ENCODE assay signal across 14 mouse cellular contexts in the genomic region with DNA sequence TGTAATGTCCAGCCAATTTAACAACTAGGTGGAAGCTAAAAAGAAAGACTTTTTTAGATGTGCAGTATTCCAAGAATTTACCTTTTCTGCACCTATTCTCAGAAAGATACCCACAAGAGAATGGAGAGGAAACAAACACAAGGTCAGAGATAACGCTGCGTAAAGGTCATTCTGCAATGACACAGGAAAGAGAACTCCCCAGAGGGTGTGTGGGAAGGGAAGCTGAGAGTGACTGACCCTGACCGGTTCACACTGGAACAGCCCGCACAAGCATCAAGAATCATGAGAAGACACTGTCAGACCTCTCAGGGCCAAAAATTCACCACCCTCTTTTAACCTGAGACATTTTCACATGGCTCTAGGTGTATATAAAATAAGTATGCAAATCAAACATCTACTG. TPM values are rescaled to one million over a fixed set of nuclear protein-coding genes. Genes with fewer than 3 reads are reported as not detected.
A peak's percentile ranks its signal among the peaks of the same experiment; 100 is the strongest.
DNase-seq lines count a peak whose midpoint lies in the region; ATAC-seq and TF ChIP-seq lines count a peak whose summit lies in the region.
"Had no signal": no experiment of that assay in that cellular context is flagged by ENCODE, and none has a peak within 500 bp of the region (broad histone marks: within the 10 kb centered on the region; RNA-seq: fewer than 3 reads in every experiment).

No protein-coding gene starts in this region.

- 35% methylated on average over 4 of the region's 4 CpGs for WGBS in kidney, embryonic 16.5 days
- 30% methylated on average over 4 of the region's 4 CpGs for WGBS in heart, embryonic 12.5 days
- 54% methylated on average over 4 of the region's 4 CpGs for WGBS in liver, embryonic 16.5 days (ENCODE audit: insufficient replicate concordance)
- 74% methylated on average over 4 of the region's 4 CpGs for WGBS in hindbrain, postnatal 0 days

- DNase-seq in kidney, adult 11 months: peak; percentile 56
- peak; percentile 40 for DNase-seq in adrenal gland, adult 8-10 months
- DNase-seq in lung, postnatal 10 days: no peak
- no peak for DNase-seq in hindbrain, postnatal 0 days (ENCODE audit: low spot score)
- no peak for DNase-seq in layer of hippocampus, postnatal 36 days
- DNase-seq: cerebellum, postnatal 36 days; lung, postnatal 4 days; thymus, postnatal 36 days had no signal

- no peak overlapping the region for H3K9ac ChIP-seq in kidney, embryonic 16.5 days (replicated peaks; ENCODE audit: low read length)
- H3K9ac ChIP-seq in heart, embryonic 12.5 days: no peak overlapping the region
- H3K9ac ChIP-seq in liver, embryonic 16.5 days (ENCODE audit: low read depth, low read length): no peak overlapping the region
- H3K9ac ChIP-seq in hindbrain, postnatal 0 days (replicated peaks; ENCODE audit: low read length): no peak overlapping the region
- H3K9ac ChIP-seq: limb, embryonic 13.5 days; midbrain, embryonic 15.5 days; neural tube, embryonic 12.5 days had no signal

- no peak for ATAC-seq in kidney, embryonic 16.5 days (ENCODE audit: low FRiP score, low TSS enrichment)
- ATAC-seq in heart, embryonic 12.5 days (ENCODE audit: insufficient number of reproducible peaks, low FRiP score): 0 out of 2 replicates have a peak, but pooled peaks have one; percentile 58
- ATAC-seq in liver, embryonic 16.5 days (ENCODE audit: low read depth): peak; percentile 65
- no peak for ATAC-seq in hindbrain, postnatal 0 days
- ATAC-seq: midbrain, embryonic 15.5 days had no signal

- H3K27ac ChIP-seq in kidney, embryonic 16.5 days (ENCODE audit: low read length): no peak overlapping the region
- no peak overlapping the region for H3K27ac ChIP-seq in heart, embryonic 12.5 days (ENCODE audit: poor library complexity, severe bottlenecking)
- H3K27ac ChIP-seq in liver, embryonic 16.5 days (ENCODE audit: low read length): no peak overlapping the region
- no peak overlapping the region for H3K27ac ChIP-seq in hindbrain, postnatal 0 days
- H3K27ac ChIP-seq: limb, embryonic 13.5 days; midbrain, embryonic 15.5 days; neural tube, embryonic 12.5 days had no signal

- H3K4me3 ChIP-seq in kidney, embryonic 16.5 days (ENCODE audit: low read length): no peak overlapping the region
- no peak overlapping the region for H3K4me3 ChIP-seq in heart, embryonic 12.5 days
- no peak overlapping the region for H3K4me3 ChIP-seq in liver, embryonic 16.5 days (ENCODE audit: low read depth, low read length)
- H3K4me3 ChIP-seq in hindbrain, postnatal 0 days (ENCODE audit: low read length): no peak overlapping the region
- H3K4me3 ChIP-seq: limb, embryonic 13.5 days; midbrain, embryonic 15.5 days; neural tube, embryonic 12.5 days had no signal

- no peaks in the 10 kb centered on the region for H3K9me3 ChIP-seq in kidney, embryonic 16.5 days (ENCODE audit: low read length)
- H3K9me3 ChIP-seq in heart, embryonic 12.5 days (replicated peaks): no peaks in the 10 kb centered on the region
- no peaks in the 10 kb centered on the region for H3K9me3 ChIP-seq in liver, embryonic 16.5 days (replicated peaks; ENCODE audit: control insufficient read depth, low read length)
- H3K9me3 ChIP-seq in hindbrain, postnatal 0 days (ENCODE audit: low read length): no peaks in the 10 kb centered on the region
- H3K9me3 ChIP-seq: limb, embryonic 13.5 days; midbrain, embryonic 15.5 days; neural tube, embryonic 12.5 days had no signal

- H3K4me1 ChIP-seq in kidney, embryonic 16.5 days (ENCODE audit: insufficient read depth, low read length): peaks cover 3% of the 10 kb centered on the region; the same call in 1 of the 2 replicates
- H3K4me1 ChIP-seq in heart, embryonic 12.5 days (replicated peaks): peaks cover 31% of the 10 kb centered on the region
- H3K4me1 ChIP-seq in liver, embryonic 16.5 days (ENCODE audit: control insufficient read depth, low read depth, low read length): peaks cover 7% of the 10 kb centered on the region
- 0 out of 2 replicates have a peak, but pooled peaks cover 3% of the 10 kb centered on the region for H3K4me1 ChIP-seq in hindbrain, postnatal 0 days (ENCODE audit: insufficient read depth, low read length)
- H3K4me1 ChIP-seq: midbrain, embryonic 15.5 days had no signal

- H3K4me2 ChIP-seq in kidney, embryonic 16.5 days (replicated peaks; ENCODE audit: low read depth, low read length): no peak overlapping the region
- no peak overlapping the region for H3K4me2 ChIP-seq in heart, embryonic 12.5 days
- no peak overlapping the region for H3K4me2 ChIP-seq in liver, embryonic 16.5 days (ENCODE audit: low read depth, low read length)
- no peak overlapping the region for H3K4me2 ChIP-seq in hindbrain, postnatal 0 days (ENCODE audit: low read depth, low read length)
- H3K4me2 ChIP-seq: limb, embryonic 13.5 days; midbrain, embryonic 15.5 days; neural tube, embryonic 12.5 days had no signal

- no peaks in the 10 kb centered on the region for H3K27me3 ChIP-seq in kidney, embryonic 16.5 days (ENCODE audit: insufficient read depth, low read length)
- no peaks in the 10 kb centered on the region for H3K27me3 ChIP-seq in heart, embryonic 12.5 days (replicated peaks)
- no peaks in the 10 kb centered on the region for H3K27me3 ChIP-seq in liver, embryonic 16.5 days (ENCODE audit: control insufficient read depth, insufficient read depth, low read depth, low read length)
- no peaks in the 10 kb centered on the region for H3K27me3 ChIP-seq in hindbrain, postnatal 0 days (ENCODE audit: insufficient read depth, low read length)
- H3K27me3 ChIP-seq: limb, embryonic 13.5 days; midbrain, embryonic 15.5 days; neural tube, embryonic 12.5 days had no signal

- no peak for TF ChIP-seq CTCF in hindbrain, postnatal 0 days (IDR thresholded peaks at IDR 0.05; ENCODE audit: low read depth)

- peaks cover 15% of the 10 kb centered on the region; the same call in 1 of the 2 replicates for H3K36me3 ChIP-seq in kidney, embryonic 16.5 days (ENCODE audit: insufficient read depth, low read length)
- H3K36me3 ChIP-seq in heart, embryonic 12.5 days: peaks cover 32% of the 10 kb centered on the region
- no peaks in the 10 kb centered on the region; the same call in 1 of the 2 replicates for H3K36me3 ChIP-seq in liver, embryonic 16.5 days (ENCODE audit: control insufficient read depth, insufficient read depth)
- no peaks in the 10 kb centered on the region for H3K36me3 ChIP-seq in hindbrain, postnatal 0 days (ENCODE audit: insufficient read depth, low read length)

RNA-seq across cellular contexts. Expression of gene Fez2, which starts 10.4 kb away (rescaled TPM):
- polyA plus RNA-seq in kidney, embryonic 16.5 days (2015; fragmentation: Nextera tagmentation; extraction: Ambion mirVana): 42.8 TPM in 2 replicates
- 10 to 100 TPM; 56.4 to 85.3 (median 72.8) TPM for total RNA-seq in adrenal gland, adult 8-10 months (2022)
- 44.7 and 46.8 TPM in 2 replicates for polyA plus RNA-seq in heart, embryonic 12.5 days (2016; fragmentation: Nextera tagmentation; extraction: Ambion mirVana)
- polyA plus RNA-seq in liver, embryonic 16.5 days (2015; fragmentation: Nextera tagmentation; extraction: Ambion mirVana): 17.8 and 18.5 TPM in 2 replicates
- 36.5 and 46.2 TPM in 2 replicates for total RNA-seq in hindbrain, postnatal 0 days (2014; rRNA removed)
- 62.0 and 63.3 TPM in 2 replicates for polyA plus RNA-seq in hindbrain, postnatal 0 days (2015; fragmentation: Nextera tagmentation; extraction: Ambion mirVana)
- 10 to 100 TPM; 30.0 to 30.3 TPM for total RNA-seq in layer of hippocampus, postnatal 36 days (2021)

Comparison
In these comparisons a context has a peak if more than half of its experiments do, and no peak if none do; other contexts are left out.
1. DNase-seq: peak in kidney, adult 11 months (single experiment) and adrenal gland, adult 8-10 months (single experiment); none in lung, postnatal 10 days (single experiment), hindbrain, postnatal 0 days (single experiment) and layer of hippocampus, postnatal 36 days (0 of 2).
2. ATAC-seq: peak in heart, embryonic 12.5 days (single experiment) and liver, embryonic 16.5 days (single experiment); none in kidney, embryonic 16.5 days (single experiment) and hindbrain, postnatal 0 days (single experiment).